Mouse (Mus musculus) ZHBTc4 (cell line): ENCODE data around the gene Srsf2.

Experiments used
- DNase-seq: peaks from one replicate; pipeline ENCODE4 v3.0.0-alpha.2; 2011; ENCODE audit warnings: low read depth, low spot score

The Srsf2 gene

GRCm38 (mm10) chr11:116810528-116810927 lies 42.4 kb downstream of the Srsf2 start:
- DNase-seq: no peak

GRCm38 (mm10) chr11:116809520-116809919 lies 43.4 kb downstream of the Srsf2 start:
- DNase-seq: no peak

- DNase-seq: no peak
Observed at GRCm38 (mm10) chr11:116808811-116809395, 44.0 kb downstream of the Srsf2 start.

- peak; percentile 82 for DNase-seq
Observed at GRCm38 (mm10) chr11:116807938-116808606, 44.8 kb downstream of the Srsf2 start.

GRCm38 (mm10) chr11:116807526-116807925 lies 45.4 kb downstream of the Srsf2 start:
- DNase-seq: no peak

- DNase-seq: peak; percentile 43
Observed at GRCm38 (mm10) chr11:116807116-116807515, 45.8 kb downstream of the Srsf2 start.

GRCm38 (mm10) chr11:116806136-116807071 lies 46.5 kb downstream of the Srsf2 start:
- DNase-seq: no peak

- no peak for DNase-seq
Observed at GRCm38 (mm10) chr11:116802709-116803108, 50.2 kb downstream of the Srsf2 start.

GRCm38 (mm10) chr11:116801106-116801505 lies 51.8 kb downstream of the Srsf2 start:
- no peak for DNase-seq
